Mouse (Mus musculus) heart, postnatal 0 days (tissue): ENCODE data around the gene Npff. TPM values are rescaled to one million over a fixed set of nuclear protein-coding genes. Genes with fewer than 3 reads are reported as not detected.
A peak's percentile ranks its signal among the peaks of the same experiment; 100 is the strongest.

Experiments
- ATAC-seq: fragments of 200-750 bp; cut with Nextera tagmentation; 2 replicates; pipeline ENCODE4 v1.8.0; 2017; ENCODE audit warnings: low read depth, moderate number of reproducible peaks, moderate library complexity; ENCODE audit not compliant: insufficient read depth
- DNase-seq: peaks from one replicate; pipeline ENCODE4 v3.0.0-alpha.2; 2016; ENCODE audit warnings: low spot score
- H3K27ac ChIP-seq: fragments of 300-500 bp; sonication (generic); 2 replicates; pipeline ENCODE4 v1.5.1; 2014; ENCODE audit warnings: low read depth, mild to moderate bottlenecking
- H3K27me3 ChIP-seq: fragments of 300-500 bp; sonication (generic); 2 replicates; pipeline ENCODE4 v1.6.1; 2014; ENCODE audit warnings: low read length, mixed read lengths; ENCODE audit not compliant: control insufficient read depth, insufficient read depth
- H3K36me3 ChIP-seq: fragments of 300-500 bp; sonication (generic); replicated peaks from 2 replicates; pipeline ENCODE4 v1.6.1; 2014; ENCODE audit warnings: low read length, mixed read lengths; ENCODE audit not compliant: control insufficient read depth, insufficient read depth
- H3K4me1 ChIP-seq: fragments of 300-500 bp; sonication (generic); 2 replicates; pipeline ENCODE4 v1.6.1; 2014; ENCODE audit warnings: antibody characterized with exemption; ENCODE audit not compliant: control insufficient read depth, insufficient read depth
- H3K4me2 ChIP-seq: fragments of 300-500 bp; sonication (generic); 2 replicates; pipeline ENCODE4 v1.6.1; 2014; ENCODE audit warnings: low read depth, mild to moderate bottlenecking, low read length, moderate library complexity
- H3K4me3 ChIP-seq: fragments of 300-500 bp; sonication (generic); 2 replicates; pipeline ENCODE4 v1.5.1; 2014; ENCODE audit warnings: low read depth, low read length
- H3K9ac ChIP-seq: fragments of 300-500 bp; sonication (generic); replicated peaks from 2 replicates; pipeline ENCODE4 v1.6.1; 2014; ENCODE audit warnings: low read depth, low read length, mixed read lengths
- H3K9me3 ChIP-seq: fragments of 300-500 bp; sonication (generic); replicated peaks from 2 replicates; pipeline ENCODE4 v1.6.1; 2016; ENCODE audit warnings: low read length; ENCODE audit not compliant: control insufficient read depth
- CTCF ChIP-seq: IDR thresholded peaks from 2 replicates; pipeline ENCODE4 v1.5.1; 2016; ENCODE audit warnings: antibody characterized with exemption, control low read depth, low read depth
- EP300 ChIP-seq: IDR thresholded peaks from 2 replicates; pipeline ENCODE4 v1.6.1; 2016; ENCODE audit warnings: antibody characterized with exemption, low read depth
- WGBS: fragments of 180-500 bp; shearing (Covaris S2); extraction: QIAGEN DNeasy Blood & Tissue Kit; methylation state at CpG from one replicate; pipeline ENCODE4 v1.1.7; 2014; 5-methylcytosine and 5-hydroxymethylcytosine counted together
- polyA plus RNA-seq: library from polyadenylated mRNA; unstranded; fragments of >200 nt; fragmentation: Nextera tagmentation; extraction: Ambion mirVana; gene quantifications from 2 replicates; pipeline ENCODE4 v1.2.1, GENCODE M21; 2015
- total RNA-seq: library from RNA; depleted of rRNA; stranded (reverse); fragments of >200 nt; gene quantifications from 2 replicates; pipeline ENCODE4 v1.2.3, GENCODE M21; 2014; ENCODE audit warnings: low replicate concordance

Npff gene
- total and polyA plus RNA-seq, 2 experiments from 2014 or later, result 0.84 to 0.89 TPM

- WGBS, result 5% methylated on average over 12 of the region's 12 CpGs
- H3K4me1 ChIP-seq, result peaks cover 23% of the 10 kb centered on the region
- DNase-seq, result no peak
These were observed 8.4 kb downstream of the Npff start for GRCm38 (mm10) chr15:102516293-102516692.

GRCm38 (mm10) chr15:102515791-102516190 is 9.0 kb downstream of the Npff start:
- Histone ChIP-seq H3K27ac (no peak overlapping the region), H3K4me1 (peaks cover 23% of the 10 kb centered on the region), H3K4me2 (peak overlapping the region; percentile 93), H3K36me3 (no peaks in the 10 kb centered on the region), H3K9me3 (no peaks in the 10 kb centered on the region), H3K4me3 (no peak overlapping the region), H3K27me3 (no peaks in the 10 kb centered on the region), H3K9ac (no peak overlapping the region)
- WGBS, result 57% methylated on average over 4 of the region's 4 CpGs
- ATAC-seq (no peak), DNase-seq (no peak)
- TF ChIP-seq EP300 (no peak), CTCF (no peak)

More at GRCm38 (mm10) chr15:102516293-102516692, 8.4 kb downstream of the Npff start:
- H3K9ac ChIP-seq, result peak overlapping the region; percentile 58
- H3K27ac ChIP-seq, result peak overlapping the region; percentile 99
- peak overlapping the region; percentile 93 for H3K4me2 ChIP-seq
- H3K4me3 ChIP-seq, result peak overlapping the region; percentile 61
- ATAC-seq, result no peak
- H3K27me3 ChIP-seq, result no peaks in the 10 kb centered on the region
- no peak for TF ChIP-seq EP300
- no peak for TF ChIP-seq CTCF
- peaks cover 3% of the 10 kb centered on the region; the same call in 1 of the 2 replicates for H3K36me3 ChIP-seq
- H3K9me3 ChIP-seq, result no peaks in the 10 kb centered on the region

GRCm38 (mm10) chr15:102515261-102515660 is 9.5 kb downstream of the Npff start:
- DNase-seq (no peak), ATAC-seq (no peak)
- H3K36me3 ChIP-seq, result no peaks in the 10 kb centered on the region
- no peak overlapping the region for H3K4me2 ChIP-seq
- H3K4me3 ChIP-seq, result no peak overlapping the region
- 91% methylated on average over 2 of the region's 2 CpGs for WGBS
- no peak overlapping the region for H3K27ac ChIP-seq
- H3K4me1 ChIP-seq, result peaks cover 19% of the 10 kb centered on the region
- H3K9me3 ChIP-seq, result no peaks in the 10 kb centered on the region
- TF ChIP-seq CTCF, result no peak
- no peak for TF ChIP-seq EP300
- H3K27me3 ChIP-seq, result no peaks in the 10 kb centered on the region
- no peak overlapping the region for H3K9ac ChIP-seq

- no peak overlapping the region for H3K9ac ChIP-seq
- no peak for ATAC-seq
These were observed 11.7 kb downstream of the Npff start for GRCm38 (mm10) chr15:102513004-102513403.

GRCm38 (mm10) chr15:102512471-102512870 is 12.3 kb downstream of the Npff start:
- Histone ChIP-seq H3K36me3 (no peaks in the 10 kb centered on the region), H3K27me3 (no peaks in the 10 kb centered on the region), H3K4me1 (peaks cover 13% of the 10 kb centered on the region), H3K4me2 (no peak overlapping the region), H3K4me3 (no peak overlapping the region), H3K9ac (no peak overlapping the region), H3K9me3 (no peaks in the 10 kb centered on the region), H3K27ac (no peak overlapping the region)
- ATAC-seq (no peak), DNase-seq (no peak)
- TF ChIP-seq CTCF, result no peak
- no peak for TF ChIP-seq EP300

More at GRCm38 (mm10) chr15:102513004-102513403, 11.7 kb downstream of the Npff start:
- WGBS, result 81% methylated on average over 3 of the region's 3 CpGs
- Histone ChIP-seq H3K4me1 (peaks cover 13% of the 10 kb centered on the region), H3K9me3 (no peaks in the 10 kb centered on the region), H3K27me3 (no peaks in the 10 kb centered on the region), H3K4me3 (no peak overlapping the region), H3K4me2 (no peak overlapping the region), H3K36me3 (no peaks in the 10 kb centered on the region), H3K27ac (no peak overlapping the region)
- TF ChIP-seq CTCF, result no peak
- TF ChIP-seq EP300, result no peak
- DNase-seq, result no peak

- 56% methylated on average over 5 of the region's 5 CpGs for WGBS
These were observed 12.7 kb downstream of the Npff start for GRCm38 (mm10) chr15:102512010-102512409.

More at GRCm38 (mm10) chr15:102512010-102512409, 12.7 kb downstream of the Npff start:
- Histone ChIP-seq H3K9me3 (no peaks in the 10 kb centered on the region), H3K27ac (no peak overlapping the region), H3K4me2 (no peak overlapping the region), H3K36me3 (no peaks in the 10 kb centered on the region), H3K27me3 (no peaks in the 10 kb centered on the region), H3K9ac (no peak overlapping the region), H3K4me3 (no peak overlapping the region), H3K4me1 (peaks cover 13% of the 10 kb centered on the region)
- TF ChIP-seq CTCF (no peak), EP300 (no peak)
- no peak for ATAC-seq
- no peak for DNase-seq
